Mouse (Mus musculus) testis, adult 2 months (tissue): ENCODE data around the gene Tmigd3. TPM values are rescaled to one million over a fixed set of nuclear protein-coding genes. Genes with fewer than 3 reads are reported as not detected.

ENCODE experiments used
- H3K27ac ChIP-seq: fragments of 200-500 bp; 2 replicates; pipeline ENCODE4 v1.5.1; 2012; ENCODE audit warnings: low read depth, low read length; ENCODE audit not compliant: control insufficient read depth, insufficient read depth
- H3K27me3 ChIP-seq: fragments of 200-500 bp; 2 replicates; pipeline ENCODE4 v1.6.1; 2012; ENCODE audit warnings: mild to moderate bottlenecking, low read length, moderate library complexity; ENCODE audit not compliant: control insufficient read depth, insufficient read depth
- H3K36me3 ChIP-seq: fragments of 200-500 bp; 2 replicates; pipeline ENCODE4 v1.6.1; 2012; ENCODE audit warnings: mild to moderate bottlenecking, low read length; ENCODE audit not compliant: control insufficient read depth, insufficient read depth
- H3K4me1 ChIP-seq: fragments of 200-500 bp; 2 replicates; pipeline ENCODE4 v1.6.1; 2012; ENCODE audit warnings: low read length; ENCODE audit not compliant: control insufficient read depth, insufficient read depth
- H3K4me3 ChIP-seq: fragments of 200-500 bp; 2 replicates; pipeline ENCODE4 v1.5.1; 2012; ENCODE audit warnings: low read depth, mild to moderate bottlenecking, low read length, moderate library complexity, mixed read lengths; ENCODE audit not compliant: control insufficient read depth
- CTCF ChIP-seq: fragments of 200-500 bp; IDR thresholded peaks from 2 replicates; pipeline ENCODE4 v1.5.1; 2012; ENCODE audit warnings: low read depth, mild to moderate bottlenecking, inconsistent platforms, low read length, moderate library complexity; ENCODE audit not compliant: control insufficient read depth, insufficient read depth, insufficient replicate concordance
- POLR2A ChIP-seq: fragments of 200-500 bp; IDR thresholded peaks from 2 replicates; pipeline ENCODE4 v1.6.1; 2012; ENCODE audit warnings: low read depth, mild to moderate bottlenecking, inconsistent platforms, low read length, moderate library complexity; ENCODE audit not compliant: control insufficient read depth
- polyA plus RNA-seq: library from polyadenylated mRNA; depleted of rRNA; stranded (reverse); fragments of >200 nt; gene quantifications from 2 replicates; pipeline ENCODE4 v1.2.3, GENCODE M21; 2012

Gene Tmigd3
- polyA plus RNA-seq, 1 experiment: 388 TPM

DNA sequence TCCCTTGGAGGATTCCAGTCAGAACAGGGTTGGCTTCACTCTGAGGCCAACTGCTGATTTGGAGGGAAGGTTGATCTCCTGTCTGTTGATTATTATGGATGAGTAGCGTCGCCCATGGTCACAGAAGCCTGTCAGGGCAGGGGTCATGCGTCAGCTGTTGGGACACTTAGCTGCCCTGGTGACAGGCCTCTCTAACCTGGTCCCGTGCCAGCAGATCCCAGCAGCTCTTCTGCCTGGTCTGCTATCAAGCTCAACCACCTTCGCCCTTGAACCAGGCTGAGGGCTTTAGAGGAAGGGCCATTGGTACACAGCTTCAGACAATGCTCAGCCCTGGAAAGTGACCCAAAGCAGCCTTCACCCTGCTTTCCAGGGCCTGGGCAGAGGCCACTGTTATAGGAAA lies 5.3 kb downstream of the Tmigd3 start:
- H3K27ac ChIP-seq: peak overlapping the region; percentile 39; the same call in 1 of the 2 replicates

GRCm38 (mm10) chr3:105877252-105877803 lies 6.6 kb downstream of the Tmigd3 start:
- TF ChIP-seq CTCF (no peak), POLR2A (no peak)
- Histone ChIP-seq H3K27me3 (no peaks in the 10 kb centered on the region), H3K36me3 (no peaks in the 10 kb centered on the region), H3K27ac (no peak overlapping the region), H3K4me3 (peak overlapping the region; percentile 3; the same call in 1 of the 2 replicates), H3K4me1 (no peaks in the 10 kb centered on the region; the same call in 1 of the 2 replicates)

More for the DNA sequence above, 5.3 kb downstream of the Tmigd3 start:
- no peaks in the 10 kb centered on the region; the same call in 1 of the 2 replicates for H3K4me1 ChIP-seq
- H3K36me3 ChIP-seq: no peaks in the 10 kb centered on the region
- peak overlapping the region; percentile 62 for H3K4me3 ChIP-seq
- TF ChIP-seq CTCF (no peak), POLR2A (no peak)
- H3K27me3 ChIP-seq: no peaks in the 10 kb centered on the region

DNA sequence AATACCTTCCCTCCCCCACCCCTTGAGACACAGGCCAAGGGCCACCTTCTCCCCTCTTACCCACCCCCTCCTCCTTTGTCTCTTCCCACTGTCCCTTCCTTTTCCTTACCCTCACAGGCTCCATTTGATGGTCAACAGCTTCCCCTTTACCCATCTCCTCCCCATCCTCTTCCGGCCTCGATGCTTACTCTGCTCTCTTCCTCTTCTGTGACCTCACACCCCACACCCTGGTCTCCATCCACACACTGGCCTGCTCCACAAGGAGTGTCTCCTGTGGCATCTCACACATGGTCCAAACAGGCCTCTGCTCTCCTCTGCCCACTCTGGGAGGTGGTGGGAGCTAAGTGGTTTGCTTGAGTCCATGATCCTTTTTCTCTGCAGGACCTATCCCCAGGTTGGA lies 7.2 kb downstream of the Tmigd3 start:
- no peak for TF ChIP-seq CTCF
- TF ChIP-seq POLR2A: no peak
- Histone ChIP-seq H3K36me3 (no peaks in the 10 kb centered on the region), H3K27ac (peak overlapping the region; percentile 61; the same call in 1 of the 2 replicates), H3K27me3 (no peaks in the 10 kb centered on the region), H3K4me1 (no peaks in the 10 kb centered on the region; the same call in 1 of the 2 replicates), H3K4me3 (no peak overlapping the region)

DNA sequence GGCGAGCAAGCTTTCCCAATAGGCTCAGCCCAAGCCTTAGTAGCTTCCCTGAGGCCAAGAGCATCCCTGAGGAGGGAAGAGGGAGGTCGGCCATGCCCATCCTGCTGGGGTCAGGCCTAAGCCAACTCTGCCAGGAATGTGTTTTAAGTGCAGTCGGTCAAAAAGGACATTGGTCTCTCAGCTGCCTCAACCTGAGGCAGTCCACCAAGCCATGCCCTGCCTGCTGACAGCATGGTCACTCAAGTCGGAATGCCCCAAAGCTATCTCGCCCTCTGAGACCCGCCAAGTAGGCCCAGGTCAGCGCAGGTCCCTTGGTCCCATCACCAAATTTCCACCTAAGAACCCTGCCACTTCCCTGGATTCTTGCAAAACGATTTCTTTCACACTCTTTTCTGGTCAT lies 8.0 kb downstream of the Tmigd3 start:
- no peaks in the 10 kb centered on the region for H3K27me3 ChIP-seq

DNA sequence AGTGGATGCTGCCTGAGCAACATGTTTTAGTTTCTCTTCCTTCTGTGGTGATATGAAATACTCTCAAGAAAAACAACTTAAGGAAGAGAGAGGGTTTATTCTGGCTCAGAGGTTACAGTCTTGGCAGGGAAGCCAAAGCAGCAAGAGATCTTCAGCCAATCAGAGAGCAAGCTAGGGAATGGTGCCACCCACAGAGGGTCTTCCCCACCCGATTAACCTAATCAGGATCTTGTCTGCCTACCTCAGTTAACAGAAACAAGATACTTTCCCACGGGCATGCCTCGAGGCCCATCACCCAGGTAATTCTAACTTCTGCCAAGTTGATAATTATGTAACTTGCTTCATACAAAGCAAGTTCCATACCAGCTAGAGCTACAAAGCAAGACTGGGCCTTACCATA lies 9.7 kb downstream of the Tmigd3 start:
- no peak overlapping the region for H3K4me3 ChIP-seq
- no peaks in the 10 kb centered on the region for H3K27me3 ChIP-seq
- H3K36me3 ChIP-seq: no peaks in the 10 kb centered on the region
- no peak overlapping the region for H3K27ac ChIP-seq
- no peak for TF ChIP-seq CTCF
- no peak for TF ChIP-seq POLR2A
- H3K4me1 ChIP-seq: no peaks in the 10 kb centered on the region; the same call in 1 of the 2 replicates

More for the DNA sequence above, 8.0 kb downstream of the Tmigd3 start:
- H3K27ac ChIP-seq: no peak overlapping the region
- H3K4me1 ChIP-seq: no peaks in the 10 kb centered on the region; the same call in 1 of the 2 replicates
- no peak for TF ChIP-seq CTCF
- TF ChIP-seq POLR2A: no peak
- no peak overlapping the region for H3K4me3 ChIP-seq
- H3K36me3 ChIP-seq: no peaks in the 10 kb centered on the region

GRCm38 (mm10) chr3:105882105-105882504 lies 11.4 kb downstream of the Tmigd3 start:
- H3K36me3 ChIP-seq: no peaks in the 10 kb centered on the region
- no peaks in the 10 kb centered on the region for H3K27me3 ChIP-seq
- no peak overlapping the region for H3K4me3 ChIP-seq
- no peak overlapping the region for H3K27ac ChIP-seq
- TF ChIP-seq CTCF (no peak), POLR2A (no peak)
- H3K4me1 ChIP-seq: no peaks in the 10 kb centered on the region; the same call in 1 of the 2 replicates

- Histone ChIP-seq H3K27me3 (no peaks in the 10 kb centered on the region), H3K4me3 (no peak overlapping the region), H3K4me1 (no peaks in the 10 kb centered on the region), H3K36me3 (no peaks in the 10 kb centered on the region), H3K27ac (no peak overlapping the region)
- TF ChIP-seq POLR2A: no peak
- no peak for TF ChIP-seq CTCF
These were observed 12.4 kb downstream of the Tmigd3 start for GRCm38 (mm10) chr3:105883111-105883510.

DNA sequence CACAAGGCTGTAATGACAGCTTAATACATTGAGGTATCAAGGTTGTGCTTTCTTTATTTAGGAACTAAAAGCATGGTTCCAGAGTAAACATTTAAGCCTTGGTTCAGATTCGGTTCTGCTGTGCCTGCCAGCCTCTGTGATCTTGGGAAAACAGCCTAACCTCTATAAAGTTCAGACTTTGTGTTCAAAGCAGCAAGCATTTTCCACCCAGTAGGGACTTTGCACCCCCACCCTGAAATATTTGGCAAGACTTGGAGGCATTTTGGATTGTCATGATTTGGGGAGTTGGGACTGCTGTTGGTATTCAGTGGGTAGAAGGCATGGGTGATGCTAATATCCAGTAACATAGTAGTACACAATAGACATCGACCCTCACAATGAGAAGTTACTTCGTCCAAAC lies 18.3 kb downstream of the Tmigd3 start:
- TF ChIP-seq CTCF: no peak
- TF ChIP-seq POLR2A: no peak
- Histone ChIP-seq H3K36me3 (no peaks in the 10 kb centered on the region), H3K4me1 (peaks cover under 1% of the 10 kb centered on the region), H3K4me3 (no peak overlapping the region), H3K27me3 (no peaks in the 10 kb centered on the region), H3K27ac (no peak overlapping the region)
